Mouse (Mus musculus) intestine, embryonic 14.5 days (tissue): ENCODE measurements around the gene Gm4767. TPM values are rescaled to one million over a fixed set of nuclear protein-coding genes. Genes with fewer than 3 reads are reported as not detected.
"Not testable (repeated sequence)": the region's sequence is repeated elsewhere in the genome, so short reads cannot be mapped to it uniquely, and the experiment has no call there.

Experiments
- ATAC-seq: fragments of 200-750 bp; cut with Nextera tagmentation; replicated peaks from 2 replicates; pipeline ENCODE4 v1.8.0; 2017; ENCODE audit warnings: low read depth, moderate number of reproducible peaks, moderate TSS enrichment, moderate library complexity; ENCODE audit not compliant: low FRiP score, low TSS enrichment
- DNase-seq: peaks from one replicate; pipeline ENCODE4 v3.0.0-alpha.2; 2018; ENCODE audit warnings: low spot score
- H3K27ac ChIP-seq: fragments of 300-500 bp; sonication (generic); 2 replicates; pipeline ENCODE4 v1.5.1; 2014; ENCODE audit warnings: low read depth, mild to moderate bottlenecking, control low read depth
- H3K27me3 ChIP-seq: fragments of 300-500 bp; sonication (generic); replicated peaks from 2 replicates; pipeline ENCODE4 v1.6.1; 2014; ENCODE audit warnings: low read length, control low read depth; ENCODE audit not compliant: control insufficient read depth, insufficient read depth
- H3K36me3 ChIP-seq: fragments of 300-500 bp; sonication (generic); 2 replicates; pipeline ENCODE4 v1.6.1; 2014; ENCODE audit warnings: low read length, control low read depth; ENCODE audit not compliant: control insufficient read depth, insufficient read depth
- H3K4me1 ChIP-seq: fragments of 300-500 bp; sonication (generic); replicated peaks from 2 replicates; pipeline ENCODE4 v1.6.1; 2014; ENCODE audit warnings: low read length, control low read depth, mixed read lengths; ENCODE audit not compliant: control insufficient read depth, insufficient read depth
- H3K4me2 ChIP-seq: fragments of 300-500 bp; sonication (generic); 2 replicates; pipeline ENCODE4 v1.6.1; 2014; ENCODE audit warnings: low read length
- H3K4me3 ChIP-seq: fragments of 300-500 bp; sonication (generic); 2 replicates; pipeline ENCODE4 v1.5.1; 2014; ENCODE audit warnings: low read depth, low read length, control low read depth, mixed read lengths
- H3K9ac ChIP-seq: fragments of 300-500 bp; sonication (generic); 2 replicates; pipeline ENCODE4 v1.6.1; 2014; ENCODE audit warnings: mild to moderate bottlenecking, low read length
- H3K9me3 ChIP-seq: fragments of 300-500 bp; sonication (generic); 2 replicates; pipeline ENCODE4 v1.6.1; 2016; ENCODE audit warnings: low read length, control low read depth; ENCODE audit not compliant: control insufficient read depth
- WGBS: fragments of 180-500 bp; shearing (Covaris S2); extraction: QIAGEN DNeasy Blood & Tissue Kit; methylation state at CpG from one replicate; pipeline ENCODE4 v1.1.7; 2014; 5-methylcytosine and 5-hydroxymethylcytosine counted together
- polyA plus RNA-seq: library from polyadenylated mRNA; unstranded; fragments of >200 nt; fragmentation: Nextera tagmentation; extraction: Ambion mirVana; gene quantifications from 2 replicates; pipeline ENCODE4 v1.2.1, GENCODE M21; 2014

Gene Gm4767
- 3.7 and 4.1 TPM in 2 replicates for polyA plus RNA-seq

- not testable (repeated sequence) for H3K27ac ChIP-seq, H3K4me1 ChIP-seq, H3K4me2 ChIP-seq, H3K36me3 ChIP-seq, H3K9ac ChIP-seq, H3K4me3 ChIP-seq, H3K27me3 ChIP-seq, H3K9me3 ChIP-seq
- DNase-seq = peak; percentile 47
- ATAC-seq = 0 out of 2 replicates have a peak, but pooled peaks have one; percentile 36
- WGBS = 29% methylated on average over 8 of the region's 20 CpGs
Observed at GRCm38 (mm10) chr10:81811899-81812298, at the start of gene Gm4767. Gene Gm4767, plus strand, starts transcription at chr10:81812186.

- peak; percentile 98 for ATAC-seq
- DNase-seq, H3K27me3 ChIP-seq, H3K9me3 ChIP-seq, H3K9ac ChIP-seq, H3K36me3 ChIP-seq, H3K4me2 ChIP-seq, H3K4me3 ChIP-seq, H3K27ac ChIP-seq, H3K4me1 ChIP-seq: not testable (repeated sequence)
- no CpG with 5 or more reads among the region's 43 CpGs for WGBS
Observed at GRCm38 (mm10) chr10:81770506-81771403, 41.2 kb upstream of the Gm4767 start, which contains the start of gene Gm3055. Gene Gm3055, minus strand, starts transcription at chr10:81771161.

GRCm38 (mm10) chr10:81771404-81771777 is 40.6 kb upstream of the Gm4767 start:
- not testable (repeated sequence) for DNase-seq, H3K27ac ChIP-seq, H3K36me3 ChIP-seq, H3K9me3 ChIP-seq, H3K27me3 ChIP-seq, H3K4me2 ChIP-seq, H3K9ac ChIP-seq, H3K4me1 ChIP-seq, H3K4me3 ChIP-seq
- ATAC-seq = peak; percentile 24; the same call in 1 of the 2 replicates
- WGBS = no CpG with 5 or more reads among the region's 3 CpGs

DNA sequence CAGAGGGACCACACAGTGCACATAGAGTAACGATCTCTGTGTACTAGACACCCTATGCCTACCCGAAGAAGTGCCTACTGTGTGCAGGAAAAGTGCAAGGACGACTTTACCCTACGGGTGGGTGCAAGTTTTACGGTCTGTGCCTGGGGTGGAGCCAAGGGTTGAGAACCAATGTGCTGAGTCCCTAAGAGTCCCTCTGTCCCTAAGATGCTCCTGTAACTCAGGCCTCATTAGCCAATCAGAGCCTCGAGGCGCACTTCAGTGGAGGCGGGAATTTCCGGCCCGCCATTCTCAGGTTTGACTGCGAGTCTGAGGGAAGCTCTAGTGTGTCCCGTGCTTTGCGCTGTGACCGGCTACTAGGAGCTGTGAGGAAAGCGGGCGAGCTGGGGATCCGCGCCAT is 34.2 kb downstream of the Gm4767 start:
- H3K4me2 ChIP-seq, H3K9me3 ChIP-seq, H3K9ac ChIP-seq, H3K27me3 ChIP-seq, H3K4me1 ChIP-seq, ATAC-seq, H3K4me3 ChIP-seq, H3K27ac ChIP-seq, DNase-seq, H3K36me3 ChIP-seq: not testable (repeated sequence)
- WGBS = no CpG with 5 or more reads among the region's 18 CpGs

- WGBS = 32% methylated on average over 3 of the region's 49 CpGs
- ATAC-seq = peak; percentile 100
- H3K9ac ChIP-seq, H3K4me3 ChIP-seq, H3K27me3 ChIP-seq, H3K36me3 ChIP-seq, H3K4me2 ChIP-seq, DNase-seq, H3K9me3 ChIP-seq, H3K27ac ChIP-seq, H3K4me1 ChIP-seq: not testable (repeated sequence)
Observed at GRCm38 (mm10) chr10:81863409-81864407, 51.7 kb downstream of the Gm4767 start, which contains the start of gene Gm32687. Gene Gm32687, plus strand, starts transcription at chr10:81863934.

Other genes with a start within 250 kb of the Gm4767 start
- 15.8 and 17.8 TPM in 2 replicates for gene Tle2, start 237.6 kb upstream of the Gm4767 start, polyA plus RNA-seq
- 15.0 and 21.3 TPM in 2 replicates for gene Tle6, start 211.1 kb upstream of the Gm4767 start, polyA plus RNA-seq
- gene BC025920, start 205.9 kb upstream of the Gm4767 start, polyA plus RNA-seq = 0.61 and 1.5 TPM in 2 replicates
- gene Sirt6, start 184.4 kb upstream of the Gm4767 start, polyA plus RNA-seq = 34.1 and 39.2 TPM in 2 replicates
- 4.7 and 6.4 TPM in 2 replicates for gene Ankrd24, start 183.6 kb upstream of the Gm4767 start, polyA plus RNA-seq
- gene Gm10778, start 163.1 kb upstream of the Gm4767 start, polyA plus RNA-seq = 4.3 and 5.6 TPM in 2 replicates
- 17.4 and 18.6 TPM in 2 replicates for gene Zfp433, start 107.4 kb upstream of the Gm4767 start, polyA plus RNA-seq
- gene Gm3055, start 41.0 kb upstream of the Gm4767 start, polyA plus RNA-seq = 10.2 and 11.7 TPM in 2 replicates
- gene Gm32687, start 51.7 kb downstream of the Gm4767 start, polyA plus RNA-seq = 9.4 and 11.8 TPM in 2 replicates
- 4.5 and 5.4 TPM in 2 replicates for gene Zfp781, start 118.3 kb downstream of the Gm4767 start, polyA plus RNA-seq
- 13.4 and 14.6 TPM in 2 replicates for gene Zfp873, start 235.9 kb downstream of the Gm4767 start, polyA plus RNA-seq